Mouse (Mus musculus) adrenal gland, postnatal 25 days (tissue): ENCODE results near the gene Samd1. TPM values are rescaled to one million over a fixed set of nuclear protein-coding genes. Genes with fewer than 3 reads are reported as not detected.

Source experiments
- DNase-seq: peaks from one replicate; pipeline ENCODE4 v3.0.0; 2021; ENCODE audit warnings: mixed read lengths
- total RNA-seq: library from RNA; stranded (reverse); gene quantifications from 2 replicates; pipeline ENCODE4 v1.2.3, GENCODE M21; 2021

The Samd1 gene
- total RNA-seq, 1 experiment from 2014 or later = 44.8 TPM

GRCm38 (mm10) chr8:84011705-84012498, 14.4 kb downstream of the Samd1 start, which contains the start of gene 2210011C24Rik:
Gene 2210011C24Rik (minus strand): TSS chr8:84012171.
- no peak for DNase-seq

DNA sequence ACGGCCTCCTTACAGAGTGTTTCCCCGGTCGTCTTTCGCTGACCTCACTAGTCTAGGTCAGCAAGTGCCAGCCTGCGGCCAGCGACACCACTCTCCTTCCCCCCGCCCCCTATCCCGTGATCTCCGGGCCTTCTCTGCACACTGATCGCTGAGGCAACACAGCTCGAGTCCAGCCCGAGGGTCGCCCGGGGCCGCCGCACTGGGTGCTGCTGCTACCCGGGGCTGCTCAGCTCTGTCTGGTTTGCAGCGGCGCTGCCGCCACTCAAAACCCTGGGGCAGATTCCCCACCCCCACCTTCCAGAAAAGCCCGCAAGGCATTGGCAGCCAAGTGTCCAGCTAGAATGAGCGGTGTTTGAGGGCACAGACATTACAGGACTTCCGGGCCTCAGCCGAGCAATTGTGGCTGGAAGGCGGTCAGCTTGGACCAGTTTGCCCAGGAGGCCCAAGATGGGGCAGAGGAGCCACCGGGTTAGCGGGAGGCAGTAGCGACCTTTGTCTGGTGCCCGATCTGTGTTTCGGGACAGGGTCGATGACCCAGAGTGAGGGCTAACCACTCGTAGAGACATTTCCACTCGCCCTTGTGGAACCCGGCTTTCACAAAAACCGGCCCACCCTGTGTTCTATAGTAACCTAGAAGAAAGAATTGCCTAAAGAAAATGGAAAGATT, 15.2 kb downstream of the Samd1 start:
- DNase-seq = no peak

GRCm38 (mm10) chr8:84015833-84016232, 18.4 kb downstream of the Samd1 start:
- no peak for DNase-seq

DNA sequence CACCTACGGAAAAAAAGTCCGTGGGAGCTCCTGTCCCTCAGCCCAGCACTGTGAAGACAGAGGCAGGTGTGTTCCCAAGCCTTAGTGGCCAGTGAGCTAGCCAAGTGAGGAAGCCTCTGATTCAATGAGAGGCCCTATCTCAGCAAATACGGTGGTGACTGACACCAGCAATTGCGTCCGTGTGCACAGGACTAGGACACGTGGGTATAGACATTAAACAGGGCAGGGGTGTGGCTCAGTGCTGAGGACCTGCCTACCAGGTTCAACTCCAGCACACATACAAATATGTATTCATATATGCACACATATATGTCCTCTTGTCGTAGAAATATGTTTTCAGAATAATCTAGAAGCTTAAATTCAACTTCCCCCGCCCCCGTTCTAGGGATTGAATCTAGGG, 22.3 kb downstream of the Samd1 start:
- DNase-seq = no peak

GRCm38 (mm10) chr8:84021096-84021495, 23.6 kb downstream of the Samd1 start, which contains the start of gene Palm3:
Gene Palm3 (plus strand): TSS chr8:84021471.
- DNase-seq = no peak

- DNase-seq = no peak
Observed at GRCm38 (mm10) chr8:84021569-84021968, 24.1 kb downstream of the Samd1 start.

- no peak for DNase-seq
Observed at GRCm38 (mm10) chr8:84023085-84023484, 25.6 kb downstream of the Samd1 start.

GRCm38 (mm10) chr8:84023631-84024030, 26.2 kb downstream of the Samd1 start:
- DNase-seq = no peak

GRCm38 (mm10) chr8:84024171-84024570, 26.7 kb downstream of the Samd1 start:
- peak; percentile 62 for DNase-seq

DNA sequence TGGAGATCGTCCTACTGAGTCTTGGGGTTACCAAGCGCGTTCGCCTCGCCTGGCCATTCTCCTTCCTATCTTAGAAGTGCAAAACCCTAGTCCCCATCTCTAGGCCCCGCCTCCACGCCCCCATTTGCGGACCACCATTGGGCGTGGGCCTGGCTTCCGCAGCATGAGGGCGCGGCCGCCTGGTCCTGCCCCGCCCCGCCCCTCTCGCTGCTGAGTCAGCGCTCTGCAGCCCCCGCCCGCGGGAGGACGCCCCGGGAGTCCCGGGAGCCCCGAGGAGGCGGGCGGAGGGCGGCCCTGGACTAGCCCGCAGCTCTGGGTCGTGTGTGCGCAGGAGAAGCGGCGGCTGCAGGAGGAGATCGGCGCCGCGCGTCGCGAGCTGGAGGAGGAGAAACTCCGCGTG, 28.4 kb downstream of the Samd1 start:
- DNase-seq = peak; percentile 70

GRCm38 (mm10) chr8:84027449-84027848, 30.0 kb downstream of the Samd1 start:
- DNase-seq = no peak

GRCm38 (mm10) chr8:84029272-84029671, 31.8 kb downstream of the Samd1 start:
- no peak for DNase-seq

GRCm38 (mm10) chr8:84032777-84033176, 35.3 kb downstream of the Samd1 start:
- DNase-seq = no peak

DNA sequence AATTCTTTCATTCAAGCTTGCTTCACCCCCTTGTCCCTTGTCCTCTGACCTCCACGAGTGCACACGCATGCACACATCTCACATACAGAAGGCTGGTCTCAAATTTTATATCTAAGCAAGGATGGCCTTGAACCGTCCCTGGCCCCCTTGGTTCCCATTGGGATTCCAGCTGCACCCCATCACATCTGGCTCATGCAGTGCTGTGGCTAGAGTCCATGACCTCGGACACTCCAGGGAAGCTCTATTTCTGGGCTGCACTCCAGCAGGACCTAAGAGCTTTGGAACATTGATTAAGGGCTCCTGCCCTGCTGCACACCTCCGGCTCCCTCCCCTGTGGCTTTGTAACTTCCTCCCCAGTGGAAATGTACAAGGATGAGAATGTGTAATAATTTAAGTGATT, 40.5 kb downstream of the Samd1 start:
- DNase-seq = peak; percentile 41

GRCm38 (mm10) chr8:84039050-84039449, 41.6 kb downstream of the Samd1 start:
- peak; percentile 66 for DNase-seq

GRCm38 (mm10) chr8:84042066-84042947, 44.8 kb downstream of the Samd1 start, which contains the start of gene Il27ra:
Gene Il27ra (minus strand): TSS chr8:84042589.
- DNase-seq = peak; percentile 71

- DNase-seq = no peak
Observed at GRCm38 (mm10) chr8:84042948-84043342, 45.5 kb downstream of the Samd1 start.

GRCm38 (mm10) chr8:84044103-84044502, 46.6 kb downstream of the Samd1 start:
- DNase-seq = no peak

GRCm38 (mm10) chr8:84044900-84045299, 47.4 kb downstream of the Samd1 start, which contains the start of gene Rln3:
Gene Rln3 (minus strand): TSS chr8:84045000.
- no peak for DNase-seq

GRCm38 (mm10) chr8:84046505-84046904, 49.0 kb downstream of the Samd1 start:
- no peak for DNase-seq

DNA sequence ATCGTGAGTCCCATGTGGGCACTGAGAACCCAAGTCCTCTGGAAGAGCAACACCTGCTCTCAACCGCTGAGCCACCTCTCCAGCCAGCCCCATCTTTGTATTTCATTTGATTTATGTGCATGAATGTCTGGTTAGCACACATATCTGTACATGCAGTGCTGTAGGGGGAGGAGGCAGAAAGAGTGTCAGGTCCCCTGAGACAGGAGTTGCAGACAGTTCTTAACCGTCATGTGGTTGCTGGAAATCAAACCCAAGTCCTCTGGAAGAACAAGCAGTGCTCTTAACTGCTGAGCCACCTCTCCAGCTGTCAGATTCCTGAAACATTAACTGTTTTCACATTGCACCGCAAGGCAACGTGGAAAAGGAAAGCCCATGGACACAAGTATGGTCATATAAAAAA, 50.7 kb downstream of the Samd1 start:
- DNase-seq = no peak
